Mouse (Mus musculus) kidney, embryonic 15.5 days (tissue): ENCODE measurements at regions not wholly inside any gene's neighbourhood (a gene's known extent, or its start where the extent isn't known, plus 50 kb on each side); places are given as distances from the start of the nearest gene placed in this dataset.

Experiments
- ATAC-seq: fragments of 200-750 bp; cut with Nextera tagmentation; replicated peaks from 2 replicates; pipeline ENCODE4 v1.8.0; 2017; ENCODE audit warnings: moderate TSS enrichment; ENCODE audit not compliant: low FRiP score
- H3K27ac ChIP-seq: fragments of 300-500 bp; sonication (generic); 2 replicates; pipeline ENCODE4 v1.5.1; 2015; ENCODE audit warnings: mild to moderate bottlenecking, inconsistent platforms
- H3K27me3 ChIP-seq: fragments of 300-500 bp; sonication (generic); 2 replicates; pipeline ENCODE4 v1.6.1; 2015; ENCODE audit warnings: inconsistent platforms
- H3K36me3 ChIP-seq: fragments of 300-500 bp; sonication (generic); 2 replicates; pipeline ENCODE4 v1.6.1; 2015; ENCODE audit warnings: inconsistent platforms
- H3K4me1 ChIP-seq: fragments of 300-500 bp; sonication (generic); 2 replicates; pipeline ENCODE4 v1.6.1; 2015; ENCODE audit warnings: inconsistent platforms
- H3K4me2 ChIP-seq: fragments of 300-500 bp; sonication (generic); 2 replicates; pipeline ENCODE4 v1.6.1; 2015; ENCODE audit warnings: moderate library complexity, mild to moderate bottlenecking, inconsistent platforms
- H3K4me3 ChIP-seq: fragments of 300-500 bp; sonication (generic); replicated peaks from 2 replicates; pipeline ENCODE4 v1.5.1; 2015; ENCODE audit warnings: mild to moderate bottlenecking, inconsistent platforms
- H3K9ac ChIP-seq: fragments of 300-500 bp; sonication (generic); 2 replicates; pipeline ENCODE4 v1.6.1; 2015; ENCODE audit warnings: mild to moderate bottlenecking, inconsistent platforms
- H3K9me3 ChIP-seq: fragments of 300-500 bp; sonication (generic); replicated peaks from 2 replicates; pipeline ENCODE4 v1.6.1; 2016; ENCODE audit warnings: inconsistent platforms
- WGBS: fragments of 180-500 bp; shearing (Covaris S2); methylation state at CpG from one replicate; pipeline ENCODE4 v1.1.7; 2015; ENCODE audit warnings: mixed read lengths; 5-methylcytosine and 5-hydroxymethylcytosine counted together

GRCm38 (mm10) chr1:137650629-137651028 is 524.9 kb downstream of the Ptprc start:
- Histone ChIP-seq H3K27me3 (no peaks in the 10 kb centered on the region), H3K36me3 (no peaks in the 10 kb centered on the region), H3K9ac (no peak overlapping the region), H3K4me1 (peaks cover 11% of the 10 kb centered on the region), H3K4me3 (no peak overlapping the region), H3K9me3 (no peaks in the 10 kb centered on the region), H3K27ac (no peak overlapping the region), H3K4me2 (no peak overlapping the region)
- 44% methylated on average over 3 of the region's 3 CpGs for WGBS
- ATAC-seq = no peak

- peak; percentile 58; the same call in 1 of the 2 replicates for ATAC-seq
- no peak overlapping the region for H3K4me3 ChIP-seq
- no peaks in the 10 kb centered on the region for H3K36me3 ChIP-seq
- H3K9me3 ChIP-seq = no peaks in the 10 kb centered on the region
- peaks cover 11% of the 10 kb centered on the region for H3K4me1 ChIP-seq
- H3K27ac ChIP-seq = peak overlapping the region; percentile 63; the same call in 1 of the 2 replicates
- no peak overlapping the region for H3K4me2 ChIP-seq
- 3% methylated on average over 2 of the region's 2 CpGs for WGBS
- no peak overlapping the region for H3K9ac ChIP-seq
- H3K27me3 ChIP-seq = no peaks in the 10 kb centered on the region
Observed at GRCm38 (mm10) chr1:137650082-137650481, 525.4 kb downstream of the Ptprc start.

- Histone ChIP-seq H3K4me3 (no peak overlapping the region), H3K9ac (no peak overlapping the region), H3K4me2 (no peak overlapping the region), H3K27me3 (no peaks in the 10 kb centered on the region), H3K4me1 (peaks cover 17% of the 10 kb centered on the region), H3K36me3 (no peaks in the 10 kb centered on the region), H3K9me3 (no peaks in the 10 kb centered on the region), H3K27ac (no peak overlapping the region)
- 88% methylated on average over 1 of the region's 1 CpGs for WGBS
- no peak for ATAC-seq
Observed at GRCm38 (mm10) chr1:137648832-137649231, 526.7 kb downstream of the Ptprc start.

GRCm38 (mm10) chr1:137644601-137645040 is 530.9 kb downstream of the Ptprc start:
- peaks cover 9% of the 10 kb centered on the region; the same call in 1 of the 2 replicates for H3K4me1 ChIP-seq
- H3K4me3 ChIP-seq = no peak overlapping the region
- H3K9me3 ChIP-seq = no peaks in the 10 kb centered on the region
- no peaks in the 10 kb centered on the region for H3K36me3 ChIP-seq
- 0 out of 2 replicates have a peak overlapping the region, but pooled peaks have one; percentile 24 for H3K27ac ChIP-seq
- peak; percentile 54; the same call in 1 of the 2 replicates for ATAC-seq
- 28% methylated on average over 6 of the region's 6 CpGs for WGBS
- H3K27me3 ChIP-seq = no peaks in the 10 kb centered on the region
- H3K4me2 ChIP-seq = no peak overlapping the region
- H3K9ac ChIP-seq = no peak overlapping the region

- no peak overlapping the region for H3K4me2 ChIP-seq
- peaks cover 9% of the 10 kb centered on the region; the same call in 1 of the 2 replicates for H3K4me1 ChIP-seq
- 93% methylated on average over 1 of the region's 1 CpGs for WGBS
- no peak overlapping the region for H3K4me3 ChIP-seq
- ATAC-seq = no peak
- H3K27me3 ChIP-seq = no peaks in the 10 kb centered on the region
- no peak overlapping the region for H3K9ac ChIP-seq
- no peaks in the 10 kb centered on the region for H3K9me3 ChIP-seq
- H3K27ac ChIP-seq = no peak overlapping the region
- H3K36me3 ChIP-seq = no peaks in the 10 kb centered on the region
Observed at GRCm38 (mm10) chr1:137643508-137643907, 532.0 kb downstream of the Ptprc start.

- Histone ChIP-seq H3K4me2 (no peak overlapping the region), H3K36me3 (no peaks in the 10 kb centered on the region), H3K4me1 (peaks cover 19% of the 10 kb centered on the region; the same call in 1 of the 2 replicates), H3K27ac (no peak overlapping the region), H3K9ac (no peak overlapping the region), H3K27me3 (no peaks in the 10 kb centered on the region), H3K9me3 (no peaks in the 10 kb centered on the region), H3K4me3 (no peak overlapping the region)
- 15% methylated on average over 7 of the region's 7 CpGs for WGBS
- ATAC-seq = no peak
Observed at GRCm38 (mm10) chr1:137640848-137641247, 534.7 kb downstream of the Ptprc start.

GRCm38 (mm10) chr1:137636947-137637346 is 538.6 kb downstream of the Ptprc start:
- Histone ChIP-seq H3K4me1 (peaks cover 15% of the 10 kb centered on the region; the same call in 1 of the 2 replicates), H3K4me3 (no peak overlapping the region), H3K9ac (no peak overlapping the region), H3K36me3 (no peaks in the 10 kb centered on the region), H3K27me3 (no peaks in the 10 kb centered on the region), H3K9me3 (no peaks in the 10 kb centered on the region), H3K4me2 (no peak overlapping the region), H3K27ac (peak overlapping the region; percentile 56)
- peak; percentile 86 for ATAC-seq
- 11% methylated on average over 3 of the region's 3 CpGs for WGBS

GRCm38 (mm10) chr1:137636321-137636944 is 539.1 kb downstream of the Ptprc start:
- Histone ChIP-seq H3K36me3 (no peaks in the 10 kb centered on the region), H3K4me2 (no peak overlapping the region), H3K9me3 (no peaks in the 10 kb centered on the region), H3K4me3 (no peak overlapping the region), H3K27ac (peak overlapping the region; percentile 56), H3K9ac (no peak overlapping the region), H3K27me3 (no peaks in the 10 kb centered on the region), H3K4me1 (peaks cover 15% of the 10 kb centered on the region; the same call in 1 of the 2 replicates)
- WGBS = 16% methylated on average over 3 of the region's 3 CpGs
- ATAC-seq = peak; percentile 81

- H3K9me3 ChIP-seq = no peaks in the 10 kb centered on the region
- no peaks in the 10 kb centered on the region for H3K27me3 ChIP-seq
- WGBS = 50% methylated on average over 7 of the region's 7 CpGs
- no peak for ATAC-seq
- no peak overlapping the region for H3K9ac ChIP-seq
- no peak overlapping the region for H3K4me3 ChIP-seq
- H3K4me2 ChIP-seq = no peak overlapping the region
- H3K27ac ChIP-seq = peak overlapping the region; percentile 60
- H3K36me3 ChIP-seq = no peaks in the 10 kb centered on the region
- H3K4me1 ChIP-seq = peaks cover 14% of the 10 kb centered on the region; the same call in 1 of the 2 replicates
Observed at GRCm38 (mm10) chr1:137635781-137636180, 539.7 kb downstream of the Ptprc start.

- Histone ChIP-seq H3K27me3 (no peaks in the 10 kb centered on the region), H3K4me3 (no peak overlapping the region), H3K4me1 (0 out of 2 replicates have a peak, but pooled peaks cover 7% of the 10 kb centered on the region), H3K9ac (no peak overlapping the region), H3K36me3 (no peaks in the 10 kb centered on the region), H3K27ac (no peak overlapping the region), H3K9me3 (no peaks in the 10 kb centered on the region), H3K4me2 (no peak overlapping the region)
- ATAC-seq = no peak
Observed at GRCm38 (mm10) chr1:137631546-137631945, 544.0 kb downstream of the Ptprc start.

- Histone ChIP-seq H3K27ac (no peak overlapping the region), H3K27me3 (no peaks in the 10 kb centered on the region), H3K4me2 (no peak overlapping the region), H3K9me3 (no peaks in the 10 kb centered on the region), H3K4me1 (no peaks in the 10 kb centered on the region), H3K4me3 (no peak overlapping the region), H3K36me3 (no peaks in the 10 kb centered on the region), H3K9ac (no peak overlapping the region)
- no peak for ATAC-seq
- WGBS = 76% methylated on average over 5 of the region's 5 CpGs
Observed at GRCm38 (mm10) chr1:137620672-137621071, 554.8 kb downstream of the Ptprc start.

- no peak overlapping the region for H3K4me2 ChIP-seq
- H3K9me3 ChIP-seq = no peaks in the 10 kb centered on the region
- no peaks in the 10 kb centered on the region for H3K27me3 ChIP-seq
- WGBS = 92% methylated on average over 2 of the region's 2 CpGs
- no peak overlapping the region for H3K9ac ChIP-seq
- H3K4me1 ChIP-seq = no peaks in the 10 kb centered on the region
- no peak overlapping the region for H3K27ac ChIP-seq
- H3K36me3 ChIP-seq = no peaks in the 10 kb centered on the region
- H3K4me3 ChIP-seq = no peak overlapping the region
- ATAC-seq = no peak
Observed at GRCm38 (mm10) chr1:137618231-137618630, 557.3 kb downstream of the Ptprc start.

GRCm38 (mm10) chr1:137617513-137617912 is 558.0 kb downstream of the Ptprc start:
- Histone ChIP-seq H3K4me1 (no peaks in the 10 kb centered on the region), H3K4me3 (no peak overlapping the region), H3K9me3 (no peaks in the 10 kb centered on the region), H3K9ac (no peak overlapping the region), H3K27me3 (no peaks in the 10 kb centered on the region), H3K36me3 (no peaks in the 10 kb centered on the region), H3K27ac (no peak overlapping the region), H3K4me2 (no peak overlapping the region)
- WGBS = 59% methylated on average over 5 of the region's 5 CpGs
- ATAC-seq = no peak
